Mouse (Mus musculus): Measurements from ENCODE around the gene Nprl3. TPM values are rescaled to one million over a fixed set of nuclear protein-coding genes. Genes with fewer than 3 reads are reported as not detected.

Nprl3 gene
- polyA plus RNA-seq, 1 experiment from 2014 or later, result 34.6 TPM

GRCm38 (mm10) chr11:32231125-32231524, 36.4 kb downstream of the Nprl3 start:
- Histone ChIP-seq H3K36me3 (ENCODE audit: control insufficient read depth, insufficient read depth, low read length) (peaks cover 14% of the 10 kb centered on the region; the same call in 1 of the 2 replicates), H3K4me2 (ENCODE audit: low read depth, low read length) (no peak overlapping the region), H3K9me3 (ENCODE audit: control insufficient read depth, low read length) (no peaks in the 10 kb centered on the region), H3K9ac (ENCODE audit: low read depth, low read length) (no peak overlapping the region), H3K27ac (ENCODE audit: low read length) (no peak overlapping the region), H3K4me3 (ENCODE audit: low read length) (no peak overlapping the region), H3K27me3 (replicated peaks; ENCODE audit: control insufficient read depth, insufficient read depth, low read length) (no peaks in the 10 kb centered on the region), H3K4me1 (ENCODE audit: control insufficient read depth, insufficient read depth, low read length) (peaks cover 20% of the 10 kb centered on the region)
- no peak for ATAC-seq
- 94% methylated on average over 2 of the region's 2 CpGs for WGBS

- WGBS, result 79% methylated on average over 4 of the region's 4 CpGs
- Histone ChIP-seq H3K9ac (ENCODE audit: low read depth, low read length) (no peak overlapping the region), H3K4me2 (ENCODE audit: low read depth, low read length) (no peak overlapping the region), H3K27me3 (replicated peaks; ENCODE audit: control insufficient read depth, insufficient read depth, low read length) (no peaks in the 10 kb centered on the region), H3K27ac (ENCODE audit: low read length) (no peak overlapping the region), H3K36me3 (ENCODE audit: control insufficient read depth, insufficient read depth, low read length) (peaks cover 14% of the 10 kb centered on the region; the same call in 1 of the 2 replicates), H3K4me1 (ENCODE audit: control insufficient read depth, insufficient read depth, low read length) (peaks cover 22% of the 10 kb centered on the region), H3K9me3 (ENCODE audit: control insufficient read depth, low read length) (no peaks in the 10 kb centered on the region), H3K4me3 (ENCODE audit: low read length) (no peak overlapping the region)
- no peak for ATAC-seq
Measured at GRCm38 (mm10) chr11:32230220-32230619, 37.3 kb downstream of the Nprl3 start.

DNA sequence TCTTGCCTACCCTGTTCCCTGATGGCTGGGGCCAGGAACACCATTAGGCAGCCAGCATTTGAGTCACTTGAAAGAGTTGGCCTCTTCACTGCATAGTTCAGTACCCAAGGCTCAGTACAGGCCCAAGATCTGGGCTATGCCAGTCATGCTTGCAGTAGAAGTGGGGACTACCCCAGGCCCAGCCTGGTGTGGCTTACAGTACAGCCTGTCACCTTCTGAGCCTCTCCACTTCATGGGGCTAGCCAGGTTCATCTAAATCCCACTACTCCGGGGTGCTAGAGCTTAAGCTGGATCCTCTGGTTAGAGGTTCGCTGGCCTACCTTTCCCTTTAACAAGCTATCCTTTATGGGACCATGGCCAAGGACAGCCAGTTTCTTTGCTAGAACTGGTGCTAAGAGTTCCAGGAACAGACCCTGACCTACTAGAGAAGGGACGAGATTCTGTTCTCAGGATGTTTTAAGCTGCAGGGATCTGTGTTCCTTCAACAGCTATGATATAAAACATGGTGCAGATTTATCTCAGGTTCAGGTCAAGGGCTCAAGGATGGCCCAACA, 39.1 kb downstream of the Nprl3 start:
- 90% methylated on average over 3 of the region's 3 CpGs for WGBS
- H3K36me3 ChIP-seq (ENCODE audit: control insufficient read depth, insufficient read depth, low read length), result peaks cover 11% of the 10 kb centered on the region; the same call in 1 of the 2 replicates
- no peaks in the 10 kb centered on the region for H3K27me3 ChIP-seq (replicated peaks; ENCODE audit: control insufficient read depth, insufficient read depth, low read length)

DNA sequence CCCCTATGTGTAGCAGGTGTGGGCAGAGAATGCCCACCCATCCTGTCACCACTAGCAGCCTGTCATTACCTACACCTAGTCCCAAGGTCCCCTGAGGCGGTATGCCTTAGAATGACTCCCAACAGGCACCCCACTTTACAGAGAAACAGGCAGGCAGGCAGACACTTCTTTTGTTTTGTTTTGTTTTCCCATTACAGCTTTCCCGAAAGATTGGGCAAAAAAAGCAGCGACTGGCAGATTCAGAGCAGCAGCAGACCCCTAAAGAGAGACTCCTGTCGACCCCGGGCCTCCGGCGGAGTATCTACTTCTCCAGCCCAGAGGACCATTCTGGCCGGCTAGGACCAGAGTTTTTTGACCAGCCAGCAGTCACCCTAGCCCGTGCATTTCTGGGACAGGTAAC, 40.0 kb downstream of the Nprl3 start:
- no peaks in the 10 kb centered on the region for H3K9me3 ChIP-seq (ENCODE audit: control insufficient read depth, low read length)
- no peaks in the 10 kb centered on the region for H3K27me3 ChIP-seq (replicated peaks; ENCODE audit: control insufficient read depth, insufficient read depth, low read length)
- no peak overlapping the region for H3K4me2 ChIP-seq (ENCODE audit: low read depth, low read length)
- H3K36me3 ChIP-seq (ENCODE audit: control insufficient read depth, insufficient read depth, low read length), result peaks cover 11% of the 10 kb centered on the region; the same call in 1 of the 2 replicates
- H3K4me1 ChIP-seq (ENCODE audit: control insufficient read depth, insufficient read depth, low read length), result peaks cover 38% of the 10 kb centered on the region
- 88% methylated on average over 9 of the region's 9 CpGs for WGBS
- no peak for ATAC-seq
- H3K4me3 ChIP-seq (ENCODE audit: low read length), result no peak overlapping the region
- H3K27ac ChIP-seq (ENCODE audit: low read length), result no peak overlapping the region
- no peak overlapping the region for H3K9ac ChIP-seq (ENCODE audit: low read depth, low read length)

More for the DNA sequence above, 39.1 kb downstream of the Nprl3 start:
- no peaks in the 10 kb centered on the region for H3K9me3 ChIP-seq (ENCODE audit: control insufficient read depth, low read length)
- no peak for ATAC-seq
- H3K27ac ChIP-seq (ENCODE audit: low read length), result no peak overlapping the region
- H3K9ac ChIP-seq (ENCODE audit: low read depth, low read length), result no peak overlapping the region
- no peak overlapping the region for H3K4me2 ChIP-seq (ENCODE audit: low read depth, low read length)
- no peak overlapping the region for H3K4me3 ChIP-seq (ENCODE audit: low read length)
- H3K4me1 ChIP-seq (ENCODE audit: control insufficient read depth, insufficient read depth, low read length), result peaks cover 30% of the 10 kb centered on the region

DNA sequence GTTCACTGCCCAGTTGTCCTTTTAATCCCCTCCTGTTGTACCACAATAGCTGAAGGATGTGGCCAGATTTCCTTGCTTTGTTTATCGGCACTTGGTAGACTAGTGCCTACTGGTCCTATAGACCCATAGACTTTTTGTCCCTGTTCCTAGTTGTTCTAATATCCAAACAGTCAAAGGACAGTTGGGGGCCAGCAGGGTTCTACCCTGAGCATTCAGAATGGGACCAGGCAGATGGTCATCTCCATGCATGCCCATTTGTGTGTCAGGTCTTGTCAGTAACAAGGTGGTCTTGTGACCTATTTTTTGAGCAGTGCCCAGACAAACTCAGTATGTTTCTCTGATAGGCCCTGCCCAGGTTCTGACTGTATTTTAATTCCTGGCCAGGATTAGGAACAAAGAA, 40.5 kb downstream of the Nprl3 start:
- Histone ChIP-seq H3K4me3 (ENCODE audit: low read length) (peak overlapping the region; percentile 71), H3K9ac (ENCODE audit: low read depth, low read length) (peak overlapping the region; percentile 86), H3K4me1 (ENCODE audit: control insufficient read depth, insufficient read depth, low read length) (peaks cover 41% of the 10 kb centered on the region), H3K9me3 (ENCODE audit: control insufficient read depth, low read length) (no peaks in the 10 kb centered on the region), H3K36me3 (ENCODE audit: control insufficient read depth, insufficient read depth, low read length) (peaks cover 9% of the 10 kb centered on the region; the same call in 1 of the 2 replicates), H3K4me2 (ENCODE audit: low read depth, low read length) (peak overlapping the region; percentile 70), H3K27me3 (replicated peaks; ENCODE audit: control insufficient read depth, insufficient read depth, low read length) (no peaks in the 10 kb centered on the region), H3K27ac (ENCODE audit: low read length) (peak overlapping the region; percentile 96)
- WGBS, result 39% methylated on average over 1 of the region's 1 CpGs
- ATAC-seq, result no peak

- peak; percentile 66 for ATAC-seq
- no peaks in the 10 kb centered on the region for H3K9me3 ChIP-seq (ENCODE audit: control insufficient read depth, low read length)
Measured at GRCm38 (mm10) chr11:32226124-32226871, 41.2 kb downstream of the Nprl3 start, which contains the start of gene Mpg. Mpg (plus strand) TSS chr11:32226505.

DNA sequence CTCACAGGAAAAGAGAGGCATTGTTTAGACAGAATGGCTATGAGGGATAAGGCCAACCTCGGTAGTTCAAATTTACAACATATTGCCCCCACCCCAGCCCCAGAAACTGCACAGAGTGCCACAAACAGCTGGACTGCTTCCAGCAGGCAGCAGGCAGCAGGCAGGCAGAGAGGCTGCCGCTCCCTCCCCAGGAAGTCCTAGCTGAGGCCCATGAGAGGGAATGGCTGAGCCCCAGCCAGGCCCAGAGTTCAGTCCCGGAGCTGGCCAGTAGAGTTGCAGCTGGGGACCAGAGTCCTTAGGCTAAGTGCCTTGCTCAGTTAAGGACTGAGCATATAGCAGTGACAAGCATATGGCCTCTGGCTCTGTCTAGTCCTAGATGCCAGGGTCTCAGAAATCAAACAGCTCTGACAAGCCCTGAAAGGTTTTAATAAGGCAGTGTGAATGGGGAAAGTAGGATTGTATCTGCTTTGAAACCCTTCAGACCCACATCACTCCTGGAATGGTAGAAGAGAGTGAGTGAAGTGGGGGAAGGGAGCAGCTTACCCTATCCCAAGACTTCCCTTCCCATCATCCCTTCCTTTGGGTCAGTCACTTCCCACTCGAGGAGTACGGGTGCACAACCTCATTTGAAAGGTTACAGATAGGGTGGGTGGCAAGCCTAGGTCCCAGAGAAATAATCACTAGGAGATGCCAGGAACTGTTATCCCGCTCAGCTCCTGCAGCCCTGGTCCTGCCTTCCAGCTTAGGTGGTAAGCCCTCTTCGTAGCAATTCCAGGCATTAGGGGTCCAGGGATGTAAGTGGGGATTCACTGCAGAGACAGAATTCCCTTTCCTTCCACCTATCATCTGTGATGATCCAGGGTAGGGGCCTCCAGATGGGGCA, 42.0 kb downstream of the Nprl3 start:
- H3K36me3 ChIP-seq (ENCODE audit: control insufficient read depth, insufficient read depth, low read length), result peaks cover 5% of the 10 kb centered on the region; the same call in 1 of the 2 replicates
- WGBS, result 38% methylated on average over 7 of the region's 7 CpGs
- ATAC-seq, result peak; percentile 26

More at GRCm38 (mm10) chr11:32226124-32226871, 41.2 kb downstream of the Nprl3 start, which contains the start of gene Mpg:
- H3K4me3 ChIP-seq (ENCODE audit: low read length), result peak within 1 kb of the TSS; percentile 71
- WGBS, result 3% methylated on average over 47 of the region's 47 CpGs
- peak within 1 kb of the TSS; percentile 70 for H3K4me2 ChIP-seq (ENCODE audit: low read depth, low read length)
- peak within 1 kb of the TSS; percentile 86 for H3K9ac ChIP-seq (ENCODE audit: low read depth, low read length)
- H3K4me1 ChIP-seq (ENCODE audit: control insufficient read depth, insufficient read depth, low read length), result peaks cover 41% of the 10 kb centered on the region
- no peaks in the 10 kb centered on the region for H3K27me3 ChIP-seq (replicated peaks; ENCODE audit: control insufficient read depth, insufficient read depth, low read length)
- H3K27ac ChIP-seq (ENCODE audit: low read length), result peak within 1 kb of the TSS; percentile 96
- H3K36me3 ChIP-seq (ENCODE audit: control insufficient read depth, insufficient read depth, low read length), result peaks cover 5% of the 10 kb centered on the region; the same call in 1 of the 2 replicates

GRCm38 (mm10) chr11:32224468-32225139, 42.9 kb downstream of the Nprl3 start:
- peak; percentile 36 for ATAC-seq
- H3K27me3 ChIP-seq (replicated peaks; ENCODE audit: control insufficient read depth, insufficient read depth, low read length), result no peaks in the 10 kb centered on the region
- 23% methylated on average over 4 of the region's 4 CpGs for WGBS
- no peak overlapping the region for H3K9ac ChIP-seq (ENCODE audit: low read depth, low read length)
- no peak overlapping the region for H3K4me3 ChIP-seq (ENCODE audit: low read length)
- peaks cover 5% of the 10 kb centered on the region; the same call in 1 of the 2 replicates for H3K36me3 ChIP-seq (ENCODE audit: control insufficient read depth, insufficient read depth, low read length)
- H3K27ac ChIP-seq (ENCODE audit: low read length), result peak overlapping the region; percentile 96
- peaks cover 56% of the 10 kb centered on the region for H3K4me1 ChIP-seq (ENCODE audit: control insufficient read depth, insufficient read depth, low read length)
- no peaks in the 10 kb centered on the region for H3K9me3 ChIP-seq (ENCODE audit: control insufficient read depth, low read length)
- 0 out of 2 replicates have a peak overlapping the region, but pooled peaks have one; percentile 10 for H3K4me2 ChIP-seq (ENCODE audit: low read depth, low read length)

More for the DNA sequence above, 42.0 kb downstream of the Nprl3 start:
- Histone ChIP-seq H3K9ac (ENCODE audit: low read depth, low read length) (peak overlapping the region; percentile 46), H3K27ac (ENCODE audit: low read length) (peak overlapping the region; percentile 96), H3K4me1 (ENCODE audit: control insufficient read depth, insufficient read depth, low read length) (peaks cover 47% of the 10 kb centered on the region), H3K4me2 (ENCODE audit: low read depth, low read length) (0 out of 2 replicates have a peak overlapping the region, but pooled peaks have one; percentile 10), H3K4me3 (ENCODE audit: low read length) (no peak overlapping the region), H3K27me3 (replicated peaks; ENCODE audit: control insufficient read depth, insufficient read depth, low read length) (no peaks in the 10 kb centered on the region), H3K9me3 (ENCODE audit: control insufficient read depth, low read length) (no peaks in the 10 kb centered on the region)

Data from intestine, embryonic 16.5 days (tissue).